Mouse (Mus musculus) C2C12 (cell line): ENCODE measurements around the gene Trp73.

Source experiments
- CEBPB ChIP-seq: IDR thresholded peaks from one replicate; pipeline ENCODE4 v1.6.1; 2011; ENCODE audit warnings: low read depth, mild to moderate bottlenecking, control low read depth, moderate library complexity
- CTCF ChIP-seq: IDR thresholded peaks from one replicate; pipeline ENCODE4 v1.5.1; 2011; ENCODE audit not compliant: control insufficient read depth, insufficient read depth, insufficient read length
- MYOD1 ChIP-seq: IDR thresholded peaks from one replicate; pipeline ENCODE4 v1.6.1; 2011; ENCODE audit warnings: low read depth; ENCODE audit not compliant: control insufficient read depth, insufficient read length
- USF1 ChIP-seq: IDR thresholded peaks from one replicate; pipeline ENCODE4 v1.6.1; 2011; ENCODE audit warnings: low read depth, mild to moderate bottlenecking, control low read depth, moderate library complexity

GRCm38 (mm10) chr4:154123553-154123952, 16.5 kb downstream of the Trp73 start:
- TF ChIP-seq CTCF (no peak), MYOD1 (no peak), USF1 (no peak), CEBPB (no peak)
